Mouse (Mus musculus) heart, adult 2 months (tissue): ENCODE results near the gene Wdr38.

Source experiments
- CTCF ChIP-seq: fragments of 200-600 bp; IDR thresholded peaks from 2 replicates; pipeline ENCODE4 v1.8.1; 2022; ENCODE audit warnings: antibody characterized with exemption, mild to moderate bottlenecking, moderate library complexity
- EP300 ChIP-seq: fragments of 200-500 bp; IDR thresholded peaks from 2 replicates; pipeline ENCODE4 v1.6.1; 2011; ENCODE audit warnings: low read depth, low read length, control low read depth; ENCODE audit not compliant: insufficient read depth
- POLR2A ChIP-seq: fragments of 200-500 bp; IDR thresholded peaks from 2 replicates; pipeline ENCODE4 v1.6.1; 2011; ENCODE audit warnings: mild to moderate bottlenecking, low read depth, low read length, control low read depth; ENCODE audit not compliant: insufficient read depth

- no peak for TF ChIP-seq POLR2A
- no peak for TF ChIP-seq EP300
- no peak for TF ChIP-seq CTCF
These were observed 14.0 kb downstream of the Wdr38 start for GRCm38 (mm10) chr2:39011264-39011663.
